Comparison of ENCODE assay signal across 22 mouse cellular contexts in the genomic region with DNA sequence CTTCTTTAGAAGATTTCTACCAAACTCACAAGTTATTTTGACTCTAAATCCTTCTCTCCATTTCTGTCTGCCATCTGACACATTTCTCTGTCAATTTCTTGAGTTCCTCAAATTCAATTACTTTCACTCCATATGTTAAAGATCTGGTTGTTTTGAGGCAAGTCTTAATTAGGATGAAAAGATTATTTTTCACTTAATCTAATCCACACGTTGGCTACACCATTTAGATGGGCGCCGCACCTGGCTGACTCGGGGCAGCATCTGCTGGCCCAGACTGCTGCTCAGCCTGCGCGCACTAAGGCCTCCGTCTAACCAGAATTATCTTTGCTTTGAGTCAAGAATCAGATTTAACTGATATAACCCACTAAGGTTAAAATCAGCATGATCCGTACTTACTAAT.
DNase-seq lines count a peak whose midpoint lies in the region; ATAC-seq and TF ChIP-seq lines count a peak whose summit lies in the region.
"Had no signal": no experiment of that assay in that cellular context is flagged by ENCODE, and none has a peak within 500 bp of the region (broad histone marks: within the 10 kb centered on the region; RNA-seq: fewer than 3 reads in every experiment).

No protein-coding gene starts in this region.

- no peak for DNase-seq in forebrain, embryonic 11.5 days (ENCODE audit: low spot score)
- DNase-seq in testis, postnatal 10 days (ENCODE audit: low spot score), result no peak
- DNase-seq: adrenal gland, adult 2 months; adrenal gland, postnatal 10 days; adrenal gland, postnatal 25 days; B cell, adult 2 months; cerebellum, adult 11-12 months; cerebellum, adult 2 months; cerebellum, adult 9-10 months; cerebellum, postnatal 10 days; cerebellum, postnatal 25 days had no signal

- no peak overlapping the region for H3K4me3 ChIP-seq in forebrain, embryonic 13.5 days
- no peak overlapping the region for H3K4me3 ChIP-seq in forebrain, embryonic 11.5 days (ENCODE audit: low read depth, low read length)
- H3K4me3 ChIP-seq in forebrain, embryonic 16.5 days (replicated peaks; ENCODE audit: low read length), result no peak overlapping the region
- H3K4me3 ChIP-seq in forebrain, embryonic 12.5 days (replicated peaks), result no peak overlapping the region
- peak overlapping the region; percentile 17; the same call in 1 of the 2 replicates for H3K4me3 ChIP-seq in testis, adult 2 months (ENCODE audit: control insufficient read depth, low read depth, low read length)
- H3K4me3 ChIP-seq: embryonic facial prominence, embryonic 10.5 days; embryonic facial prominence, embryonic 12.5 days had no signal

- ATAC-seq in forebrain, embryonic 13.5 days, result peak; percentile 71; the same call in 1 of the 2 replicates
- no peak for ATAC-seq in forebrain, embryonic 11.5 days (replicated peaks; ENCODE audit: low FRiP score)
- peak; percentile 31; the same call in 1 of the 2 replicates for ATAC-seq in forebrain, embryonic 16.5 days
- ATAC-seq in forebrain, embryonic 12.5 days (ENCODE audit: low FRiP score), result no peak
- ATAC-seq: activated CD4-positive, CD25-positive, alpha-beta regulatory T cell, adult 4 months; CD4-positive, CD25-positive, alpha-beta regulatory T cell, adult 4 months; Patski had no signal

- TF ChIP-seq CTCF in testis, adult 2 months (IDR thresholded peaks at IDR 0.05; ENCODE audit: control insufficient read depth, insufficient read depth, insufficient replicate concordance, low read depth, low read length), result no peak

- TF ChIP-seq POLR2A in testis, adult 2 months (IDR thresholded peaks at IDR 0.05; ENCODE audit: control insufficient read depth, low read depth, low read length), result no peak

- no peak overlapping the region for H3K4me2 ChIP-seq in forebrain, embryonic 13.5 days
- no peak overlapping the region for H3K4me2 ChIP-seq in forebrain, embryonic 11.5 days (ENCODE audit: low read depth, low read length, severe bottlenecking)
- no peak overlapping the region for H3K4me2 ChIP-seq in forebrain, embryonic 16.5 days (ENCODE audit: low read length)
- H3K4me2 ChIP-seq in forebrain, embryonic 12.5 days, result no peak overlapping the region
- H3K4me2 ChIP-seq: embryonic facial prominence, embryonic 12.5 days had no signal

- H3K27ac ChIP-seq in forebrain, embryonic 13.5 days, result no peak overlapping the region
- no peak overlapping the region for H3K27ac ChIP-seq in forebrain, embryonic 11.5 days (ENCODE audit: low read depth, low read length)
- no peak overlapping the region for H3K27ac ChIP-seq in forebrain, embryonic 16.5 days (ENCODE audit: low read length)
- no peak overlapping the region for H3K27ac ChIP-seq in forebrain, embryonic 12.5 days
- H3K27ac ChIP-seq in testis, adult 2 months (ENCODE audit: control insufficient read depth, insufficient read depth, low read depth, low read length), result no peak overlapping the region
- H3K27ac ChIP-seq: embryonic facial prominence, embryonic 10.5 days; embryonic facial prominence, embryonic 12.5 days had no signal

- 89% methylated on average over 8 of the region's 8 CpGs for WGBS in forebrain, embryonic 13.5 days
- WGBS in forebrain, embryonic 11.5 days, result 92% methylated on average over 8 of the region's 8 CpGs
- WGBS in forebrain, embryonic 16.5 days, result 70% methylated on average over 8 of the region's 8 CpGs
- 92% methylated on average over 8 of the region's 8 CpGs for WGBS in forebrain, embryonic 12.5 days

- H3K4me1 ChIP-seq in forebrain, embryonic 13.5 days, result peaks cover 8% of the 10 kb centered on the region; the same call in 1 of the 2 replicates
- no peaks in the 10 kb centered on the region for H3K4me1 ChIP-seq in forebrain, embryonic 11.5 days (replicated peaks; ENCODE audit: control insufficient read depth, insufficient read depth, low read length)
- 0 out of 2 replicates have a peak, but pooled peaks cover 3% of the 10 kb centered on the region for H3K4me1 ChIP-seq in forebrain, embryonic 16.5 days (replicated peaks; ENCODE audit: control insufficient read depth, insufficient read depth, low read length)
- H3K4me1 ChIP-seq in forebrain, embryonic 12.5 days, result no peaks in the 10 kb centered on the region
- no peaks in the 10 kb centered on the region; the same call in 1 of the 2 replicates for H3K4me1 ChIP-seq in testis, adult 2 months (ENCODE audit: control insufficient read depth, insufficient read depth, low read length)
- H3K4me1 ChIP-seq: embryonic facial prominence, embryonic 10.5 days; embryonic facial prominence, embryonic 12.5 days had no signal

- no peak overlapping the region for H3K9ac ChIP-seq in forebrain, embryonic 13.5 days
- no peak overlapping the region for H3K9ac ChIP-seq in forebrain, embryonic 11.5 days (ENCODE audit: low read length)
- no peak overlapping the region for H3K9ac ChIP-seq in forebrain, embryonic 16.5 days (replicated peaks; ENCODE audit: low read depth, low read length)
- no peak overlapping the region for H3K9ac ChIP-seq in forebrain, embryonic 12.5 days
- H3K9ac ChIP-seq: embryonic facial prominence, embryonic 12.5 days had no signal

- no peaks in the 10 kb centered on the region for H3K9me3 ChIP-seq in forebrain, embryonic 13.5 days (replicated peaks)
- no peaks in the 10 kb centered on the region for H3K9me3 ChIP-seq in forebrain, embryonic 11.5 days (ENCODE audit: control insufficient read depth, low read length)
- H3K9me3 ChIP-seq in forebrain, embryonic 16.5 days (ENCODE audit: control insufficient read depth, low read length), result no peaks in the 10 kb centered on the region
- no peaks in the 10 kb centered on the region for H3K9me3 ChIP-seq in forebrain, embryonic 12.5 days
- H3K9me3 ChIP-seq: embryonic facial prominence, embryonic 10.5 days; embryonic facial prominence, embryonic 12.5 days had no signal

- H3K36me3 ChIP-seq in forebrain, embryonic 13.5 days (ENCODE audit: poor library complexity, severe bottlenecking), result no peaks in the 10 kb centered on the region
- no peaks in the 10 kb centered on the region for H3K36me3 ChIP-seq in forebrain, embryonic 11.5 days (ENCODE audit: control insufficient read depth, insufficient read depth, low read length)
- H3K36me3 ChIP-seq in forebrain, embryonic 16.5 days (ENCODE audit: control insufficient read depth, insufficient read depth), result no peaks in the 10 kb centered on the region
- no peaks in the 10 kb centered on the region for H3K36me3 ChIP-seq in forebrain, embryonic 12.5 days (replicated peaks)
- H3K36me3 ChIP-seq in testis, adult 2 months (ENCODE audit: control insufficient read depth, insufficient read depth, low read length), result no peaks in the 10 kb centered on the region
- H3K36me3 ChIP-seq: embryonic facial prominence, embryonic 10.5 days; embryonic facial prominence, embryonic 12.5 days; G1E had no signal

- no peaks in the 10 kb centered on the region for H3K27me3 ChIP-seq in forebrain, embryonic 13.5 days
- no peaks in the 10 kb centered on the region for H3K27me3 ChIP-seq in forebrain, embryonic 11.5 days (ENCODE audit: control insufficient read depth, insufficient read depth, low read length)
- no peaks in the 10 kb centered on the region for H3K27me3 ChIP-seq in forebrain, embryonic 16.5 days (replicated peaks; ENCODE audit: control insufficient read depth, insufficient read depth, low read length)
- no peaks in the 10 kb centered on the region for H3K27me3 ChIP-seq in forebrain, embryonic 12.5 days
- no peaks in the 10 kb centered on the region for H3K27me3 ChIP-seq in testis, adult 2 months (ENCODE audit: control insufficient read depth, insufficient read depth, low read length)
- H3K27me3 ChIP-seq: CH12.LX; embryonic facial prominence, embryonic 12.5 days; Patski had no signal

Comparison
In these comparisons a context has a peak if more than half of its experiments do, and no peak if none do; other contexts are left out.
1. ATAC-seq: peak in forebrain, embryonic 13.5 days (single experiment) and forebrain, embryonic 16.5 days (single experiment); none in forebrain, embryonic 11.5 days (single experiment) and forebrain, embryonic 12.5 days (single experiment).